Mouse (Mus musculus) urinary bladder, postnatal 25 days (tissue): ENCODE data around the gene Fam169b.
A peak's percentile ranks its signal among the peaks of the same experiment; 100 is the strongest.
"Not testable (repeated sequence)": the region's sequence is repeated elsewhere in the genome, so short reads cannot be mapped to it uniquely, and the experiment has no call there.

Experiments used
- DNase-seq: peaks from one replicate; pipeline ENCODE4 v3.0.0; 2022; ENCODE audit warnings: low spot score

Gene Fam169b

DNA sequence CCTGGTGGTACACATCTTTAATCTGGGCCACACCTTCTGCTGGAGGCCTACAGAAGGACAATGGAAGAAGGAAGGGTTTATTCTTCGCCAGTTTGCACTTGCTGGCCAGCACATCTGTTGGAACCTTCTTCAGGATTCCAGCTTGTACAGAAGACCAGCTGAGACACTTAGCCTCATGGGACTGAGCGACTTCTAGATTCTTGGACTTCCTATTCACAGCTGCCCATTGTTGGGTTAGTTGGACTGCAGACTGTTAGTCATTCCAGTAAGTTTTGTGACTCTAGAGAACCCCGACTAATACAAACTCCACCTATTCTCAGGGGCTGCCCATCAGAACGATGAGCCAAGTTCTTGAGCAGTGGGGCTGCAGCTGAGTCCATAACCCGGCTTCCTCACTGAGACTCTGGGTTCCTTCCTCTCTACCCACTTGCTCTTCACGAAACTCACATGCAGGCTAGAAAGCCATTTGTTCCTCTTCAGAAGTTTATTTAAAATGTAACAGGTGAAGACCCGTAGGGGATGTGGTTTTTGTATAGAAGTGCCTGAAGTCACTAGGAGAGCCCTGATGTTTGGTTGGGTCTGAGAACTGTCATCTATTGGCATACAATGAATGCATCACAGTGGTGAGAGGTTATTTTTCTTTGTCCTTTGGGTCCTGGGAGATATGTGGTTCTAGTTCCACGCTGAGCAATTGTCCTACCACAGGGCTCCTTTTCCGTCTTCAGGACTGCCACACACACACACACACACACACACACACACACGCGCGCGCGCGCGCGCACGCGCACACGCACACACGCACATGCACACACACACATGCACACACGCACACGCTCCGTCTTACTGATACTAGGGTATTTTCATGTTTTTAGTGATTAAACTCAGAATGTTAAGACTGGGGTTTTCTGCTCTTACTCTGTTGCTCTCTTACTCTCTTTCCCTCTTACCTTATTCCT is 13.2 kb downstream of the Fam169b start:
- no peak for DNase-seq

DNA sequence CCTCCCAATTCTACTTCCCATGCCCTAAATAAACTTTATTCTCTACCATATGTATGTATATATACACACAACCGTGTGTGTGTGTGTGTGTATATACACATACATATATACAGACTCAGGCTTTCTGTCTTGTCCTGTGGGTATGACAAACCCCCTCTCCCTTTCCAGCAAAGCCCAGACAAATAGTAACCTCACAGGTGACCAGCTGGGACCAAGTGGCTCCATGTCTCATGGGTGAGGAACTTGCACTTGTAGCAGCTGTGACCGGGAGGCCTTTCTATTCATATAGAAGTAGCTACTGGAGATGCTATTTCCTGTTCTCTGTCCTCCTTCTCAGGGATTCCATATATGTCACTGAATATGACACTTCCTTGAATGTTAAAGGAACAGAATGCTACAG is 13.9 kb downstream of the Fam169b start:
- no peak for DNase-seq

DNA sequence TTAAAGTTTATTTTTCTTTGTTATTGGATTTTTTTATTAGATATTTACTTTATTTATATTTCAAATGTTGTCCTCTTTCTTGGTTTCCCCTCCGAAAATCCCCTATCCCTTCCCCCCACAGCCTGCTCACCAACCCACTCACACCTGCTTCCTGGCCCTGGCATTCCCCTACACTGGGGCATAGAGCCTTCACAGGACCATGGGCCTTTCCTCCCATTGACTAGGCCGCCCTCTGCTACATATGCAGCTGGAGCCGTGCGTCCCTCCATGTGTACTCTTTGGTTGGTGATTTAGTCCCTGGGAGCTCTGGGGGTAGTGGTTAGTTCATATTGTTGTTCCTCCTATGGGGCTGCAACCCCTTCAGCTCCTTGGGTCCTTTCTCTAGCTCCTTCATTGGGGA is 14.4 kb downstream of the Fam169b start:
- DNase-seq: not testable (repeated sequence)

DNA sequence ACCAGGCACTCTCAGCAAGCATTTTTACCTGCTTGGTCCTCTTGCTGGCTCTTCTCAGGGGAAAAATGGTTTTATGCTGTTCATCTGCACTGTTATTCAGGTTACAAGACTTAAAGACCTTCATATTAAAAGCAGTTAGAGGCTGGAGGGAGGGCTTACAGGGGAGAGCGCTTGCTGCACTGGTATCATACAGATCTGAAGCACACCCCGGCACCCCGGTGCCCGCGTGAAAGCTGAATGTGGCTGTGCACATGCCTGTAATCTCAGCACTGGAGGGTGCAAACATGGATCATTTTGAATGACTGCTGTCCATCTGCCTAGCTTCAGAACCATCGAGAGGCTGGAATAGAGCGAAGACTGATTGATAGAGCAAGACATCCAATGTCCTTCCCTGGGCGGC is 15.4 kb downstream of the Fam169b start:
- DNase-seq: no peak

DNA sequence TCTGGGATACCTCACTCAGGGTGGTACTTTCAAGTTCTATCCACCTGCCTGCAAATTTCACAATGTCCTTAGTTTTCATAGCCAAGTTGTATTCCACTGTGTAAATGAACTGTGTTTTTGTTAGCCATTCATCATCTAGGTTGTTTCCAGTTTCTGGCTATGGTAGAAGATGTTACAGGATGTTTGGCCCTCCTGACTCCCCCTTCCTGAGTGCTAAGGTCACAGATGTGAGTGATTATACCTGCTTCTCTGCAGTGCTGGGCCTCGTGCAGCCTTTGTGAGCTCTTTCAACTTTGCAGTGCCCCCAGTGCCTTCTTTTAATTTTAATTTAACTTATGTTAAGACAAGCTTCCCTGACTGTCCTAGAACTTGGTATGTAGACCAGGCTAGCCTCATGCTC is 18.0 kb downstream of the Fam169b start:
- no peak for DNase-seq

DNA sequence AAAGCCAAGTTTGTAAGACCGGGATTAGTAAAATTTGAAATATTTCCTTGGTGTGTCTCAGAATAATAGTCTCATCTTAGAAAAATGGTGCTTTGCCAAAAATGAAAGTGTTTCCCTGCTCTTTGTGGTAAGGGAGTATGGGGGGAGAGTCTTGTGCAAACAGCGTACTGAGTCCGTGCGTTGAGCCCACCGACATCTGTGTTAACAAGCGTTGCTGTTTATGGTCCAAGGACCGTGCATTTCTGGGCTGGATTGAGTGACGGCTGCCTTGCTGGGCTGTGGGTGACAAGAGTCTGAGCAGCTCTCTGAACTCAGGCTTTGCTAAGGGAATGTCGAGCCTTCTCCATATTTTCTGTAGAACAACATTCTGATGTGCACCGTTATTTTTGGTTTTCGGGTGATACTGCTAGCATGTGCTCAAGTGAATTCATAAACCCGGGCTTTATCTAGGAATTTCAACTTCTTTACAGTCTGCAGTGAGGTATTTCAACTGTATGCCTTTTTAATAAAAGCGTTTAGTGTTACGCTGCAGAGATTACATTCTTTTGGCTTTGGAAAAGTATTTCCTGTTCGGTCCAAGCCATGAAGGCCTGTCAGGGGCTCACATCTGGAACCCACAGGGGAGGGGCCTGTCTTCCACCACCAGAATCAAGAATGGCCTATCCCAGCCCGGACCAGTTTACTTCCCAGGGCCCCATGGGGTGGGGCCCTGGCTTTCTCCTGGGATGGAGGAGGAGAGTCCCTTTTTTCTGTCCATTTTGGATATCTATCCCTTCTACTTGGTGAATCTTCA is 20.6 kb downstream of the Fam169b start:
- no peak for DNase-seq

DNA sequence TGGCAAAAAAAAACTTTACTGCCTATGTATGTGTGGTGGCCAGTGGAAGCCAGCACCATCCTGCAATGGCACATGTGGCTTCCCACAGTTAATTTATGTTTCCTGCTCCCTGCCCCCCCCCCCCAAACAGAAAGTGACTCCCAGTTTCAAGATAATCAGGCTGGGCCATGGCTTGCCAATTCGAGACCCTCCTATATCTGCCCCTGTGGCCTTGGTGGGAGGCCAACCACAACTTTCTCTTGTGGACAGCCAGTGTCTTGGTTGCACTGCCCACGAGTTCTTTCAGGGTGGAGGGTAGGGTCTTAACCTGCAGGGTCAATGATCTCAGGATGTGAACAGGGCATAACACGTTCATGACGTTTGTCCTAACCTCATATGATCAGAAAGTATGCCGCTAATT is 22.8 kb downstream of the Fam169b start:
- no peak for DNase-seq

DNA sequence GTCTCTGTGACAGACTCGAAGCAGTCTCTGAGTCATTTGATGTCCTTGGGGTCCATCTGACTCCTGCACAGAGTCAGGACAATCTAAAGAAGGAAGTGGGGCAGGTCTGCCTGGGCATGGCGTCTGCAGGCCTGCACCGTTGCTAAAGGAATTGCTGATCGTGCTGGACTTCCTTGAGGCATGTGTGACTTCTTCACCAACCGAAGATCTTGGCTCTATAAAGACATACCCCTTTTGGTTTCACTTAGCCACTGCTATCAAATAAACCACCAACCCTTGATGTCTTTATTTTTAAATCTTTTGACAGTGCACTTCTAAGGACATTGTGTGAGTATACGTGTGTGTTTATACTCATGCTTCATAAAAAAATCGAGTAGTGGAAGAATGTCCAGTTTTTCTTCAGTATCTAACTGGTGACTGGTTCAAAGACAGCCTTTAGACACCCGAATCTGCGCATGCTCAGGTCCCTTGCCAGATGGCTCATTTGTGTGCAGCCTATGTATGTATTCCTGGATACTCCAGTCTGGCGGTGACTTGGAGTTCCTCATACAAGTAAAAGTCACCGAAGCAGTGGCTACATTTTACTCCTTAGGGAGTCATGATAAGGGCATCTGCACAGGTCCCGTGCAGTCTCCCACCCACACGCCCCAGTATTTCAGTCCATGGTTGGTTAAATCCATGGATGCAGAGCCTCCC is 24.9 kb downstream of the Fam169b start:
- no peak for DNase-seq

DNA sequence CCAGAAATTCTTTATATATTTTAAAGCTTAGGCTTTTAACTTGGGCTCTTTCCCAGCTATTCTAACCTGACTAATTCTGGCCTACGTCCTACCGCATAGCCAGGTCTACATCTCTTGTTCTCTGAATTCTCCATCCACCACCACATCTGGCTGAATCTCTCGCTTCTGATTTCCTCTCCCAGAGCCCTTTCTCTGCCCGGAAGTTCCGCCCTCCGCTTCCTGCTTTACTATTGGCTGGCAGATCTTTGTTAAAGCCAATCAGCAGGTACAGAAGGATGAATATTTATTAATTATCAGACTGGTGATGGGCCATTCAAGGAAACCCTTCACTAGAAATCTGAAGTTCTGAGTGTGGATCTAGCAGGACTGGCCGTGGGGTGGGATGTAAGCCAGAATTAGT is 27.5 kb downstream of the Fam169b start:
- DNase-seq: no peak

DNA sequence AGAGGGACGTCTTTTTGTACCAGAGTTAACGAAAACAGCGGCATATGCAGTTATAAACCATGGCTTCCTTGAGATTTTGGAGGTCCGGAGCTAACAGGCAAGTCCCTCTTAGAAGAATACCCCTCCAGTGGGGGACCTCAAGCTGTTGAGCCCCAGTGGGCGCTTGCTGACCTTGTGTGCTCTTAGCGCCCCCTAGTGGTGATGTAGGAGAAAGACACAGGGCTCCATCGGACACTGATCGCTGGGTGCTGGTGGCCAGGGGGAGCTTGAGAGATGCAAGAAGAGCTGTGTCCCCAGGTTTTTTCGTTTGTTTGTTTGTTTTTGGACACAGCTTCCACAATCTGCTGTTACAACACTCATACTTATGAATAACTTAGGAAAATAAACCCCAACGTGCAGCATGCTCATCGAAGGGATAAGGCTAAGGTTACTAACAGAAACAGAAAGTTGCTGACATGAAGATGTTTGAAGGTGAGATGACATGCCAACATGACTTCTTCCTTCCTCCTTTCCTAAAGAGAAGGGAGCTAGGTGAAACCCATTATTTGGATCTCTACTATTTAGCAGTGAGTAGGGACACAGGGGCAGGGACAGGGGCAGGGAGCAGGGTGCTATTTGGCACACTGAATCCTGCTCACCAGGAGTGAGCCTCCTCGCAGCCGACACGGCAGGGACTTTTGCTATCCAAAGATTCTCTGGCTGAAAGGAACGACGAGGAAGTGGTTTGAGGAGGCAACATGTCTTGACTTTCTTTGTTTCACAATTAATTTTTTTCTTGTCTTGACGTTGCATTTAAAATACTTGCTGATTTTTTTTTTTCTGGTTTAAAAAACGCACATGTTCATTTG is 29.2 kb downstream of the Fam169b start:
- DNase-seq: peak; percentile 72

DNA sequence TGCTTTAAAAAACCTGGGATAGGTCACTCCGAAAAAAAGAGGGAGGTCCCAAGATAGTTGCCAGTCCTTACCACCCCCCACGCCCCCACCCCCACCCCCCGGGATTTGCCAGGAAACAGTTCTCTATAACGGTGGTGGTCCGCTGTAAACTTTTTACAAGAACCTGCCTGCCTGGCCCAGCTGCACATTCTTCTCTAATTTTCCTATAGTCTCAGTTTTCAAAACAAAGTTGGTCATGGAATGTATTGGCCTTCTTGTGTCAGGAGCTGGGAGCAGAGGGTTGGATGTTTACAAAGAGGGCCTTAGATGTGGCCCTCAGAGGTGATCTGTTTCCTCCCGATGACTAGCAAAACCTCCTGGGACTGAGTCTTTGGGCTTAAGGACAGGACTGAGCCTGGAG is 30.0 kb downstream of the Fam169b start:
- DNase-seq: no peak

DNA sequence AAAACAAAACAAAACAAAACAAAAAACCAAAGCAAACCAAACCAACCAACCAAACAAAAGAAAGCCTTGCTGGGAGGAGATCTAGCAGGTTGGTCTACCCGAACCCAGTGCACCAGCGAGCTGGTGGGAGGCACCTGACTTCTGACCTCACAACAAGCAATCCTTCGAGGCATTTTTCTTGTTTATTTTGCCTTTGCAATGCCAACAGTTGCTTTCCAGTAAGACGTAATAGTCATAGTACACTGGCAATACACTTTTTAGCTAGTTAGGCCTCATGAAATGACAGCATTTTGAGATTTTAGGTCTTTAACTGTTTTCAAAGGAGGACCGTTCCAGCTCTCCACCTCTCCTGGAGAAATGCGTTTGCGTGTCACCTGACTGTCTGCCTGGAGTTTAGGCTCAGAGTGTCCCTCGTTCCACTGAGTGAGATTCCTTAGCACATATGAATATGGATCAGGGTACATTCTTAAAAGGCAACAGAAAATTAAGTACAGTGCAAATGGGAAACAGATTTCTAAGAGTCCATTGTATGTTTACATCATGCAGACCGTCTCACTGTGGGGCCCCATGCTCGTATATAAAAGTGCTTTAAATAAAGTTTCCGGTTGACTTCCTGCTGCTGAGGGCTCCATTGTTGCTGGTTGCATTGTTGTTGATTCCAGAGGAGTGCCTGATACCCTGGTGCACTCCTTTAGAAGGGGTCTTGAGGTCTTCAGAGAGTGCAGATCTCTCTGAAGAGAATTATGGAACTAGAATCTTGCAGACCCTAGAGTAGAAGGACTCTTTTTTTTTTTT is 32.3 kb downstream of the Fam169b start:
- no peak for DNase-seq

DNA sequence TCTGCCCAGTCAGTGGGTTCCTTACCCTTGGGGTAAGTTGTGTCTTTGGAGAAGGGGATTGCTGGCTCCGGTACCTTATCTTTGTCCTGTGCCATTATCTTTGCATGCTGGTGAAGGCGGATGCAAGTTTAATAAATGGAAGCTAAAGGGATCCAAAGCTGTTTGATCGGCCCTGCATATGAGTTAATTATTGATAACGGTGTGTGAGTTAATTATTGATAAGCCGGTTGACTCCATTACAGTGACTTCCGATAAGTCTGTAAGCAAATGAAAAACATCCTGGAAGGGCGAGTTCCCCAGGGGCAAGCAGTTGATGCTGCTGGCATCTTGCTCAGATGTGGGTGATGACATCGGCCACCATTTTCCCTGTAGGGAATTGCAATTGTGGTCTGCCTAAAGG is 33.1 kb downstream of the Fam169b start:
- DNase-seq: no peak

DNA sequence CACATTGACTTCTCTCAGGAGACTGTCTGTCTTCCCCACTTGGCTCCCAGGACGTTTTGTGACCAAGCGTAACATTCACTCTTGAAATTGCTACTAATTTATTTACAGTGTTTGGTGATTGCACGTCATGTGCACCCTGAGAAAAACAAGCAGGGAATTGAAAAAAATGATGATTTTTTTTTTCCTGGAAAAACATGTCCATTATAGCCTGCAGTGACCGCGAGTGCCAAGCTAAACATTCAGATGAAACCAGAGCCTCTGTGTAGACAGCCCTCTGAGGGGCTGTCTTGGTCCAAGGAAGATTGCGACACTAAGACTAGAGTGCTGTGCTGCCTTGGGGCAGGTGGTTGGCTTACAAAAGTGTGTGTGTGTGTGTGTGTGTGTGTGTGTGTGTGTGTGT is 37.8 kb downstream of the Fam169b start:
- DNase-seq: no peak

DNA sequence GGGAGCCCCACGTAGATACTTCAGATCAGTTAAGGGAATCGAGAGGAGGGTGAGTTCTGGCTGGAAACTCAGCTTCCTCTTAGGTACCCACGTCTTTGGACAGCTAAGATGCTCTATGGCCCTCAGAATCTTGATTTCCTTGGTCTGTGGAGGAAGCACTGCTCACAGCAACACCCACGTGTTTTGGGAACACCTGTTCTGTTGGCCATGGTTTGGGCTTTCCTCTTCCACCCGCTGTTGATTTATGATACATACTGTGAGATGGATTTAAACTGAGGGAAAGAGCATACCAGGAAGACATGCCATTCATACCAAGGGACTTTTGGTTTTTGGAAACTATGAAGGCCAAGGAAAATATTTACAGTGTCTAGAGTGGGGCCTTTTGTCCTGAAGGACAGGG is 38.8 kb downstream of the Fam169b start:
- no peak for DNase-seq

DNA sequence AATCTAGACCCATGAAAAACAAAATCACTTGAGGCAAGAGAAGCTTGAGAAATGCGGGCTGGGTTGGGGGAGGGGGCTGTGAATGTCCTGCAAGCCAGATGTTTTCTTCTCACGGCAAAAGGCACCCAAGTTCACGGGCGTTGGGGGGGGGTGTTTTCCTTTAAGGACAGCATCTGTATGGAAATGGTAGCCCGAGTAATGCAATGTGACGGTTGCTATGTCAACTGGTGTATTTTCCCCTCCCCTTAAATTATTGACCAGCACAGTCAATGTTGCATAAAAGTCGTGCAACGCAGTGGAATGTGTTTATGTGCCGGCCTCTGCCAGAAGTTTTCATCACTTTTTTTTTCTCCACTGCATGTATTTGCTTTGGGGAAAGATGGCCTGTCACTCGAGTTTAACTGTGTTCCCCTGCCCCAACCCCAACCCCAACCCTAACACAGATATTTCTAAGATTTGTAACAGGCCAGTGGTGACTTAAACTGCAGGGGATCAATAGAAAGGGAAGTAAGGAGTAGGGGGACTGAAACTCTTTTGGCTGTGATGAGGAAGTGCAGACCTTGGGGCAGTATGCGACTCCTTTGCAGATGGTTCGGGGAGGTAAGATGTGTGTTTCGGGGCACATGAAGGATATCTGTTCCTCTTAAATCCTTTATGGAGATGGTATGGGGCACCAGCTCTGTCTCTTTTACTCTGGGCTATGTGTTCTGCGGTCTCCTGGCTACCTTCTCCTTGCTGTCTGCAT is 39.6 kb downstream of the Fam169b start:
- no peak for DNase-seq

DNA sequence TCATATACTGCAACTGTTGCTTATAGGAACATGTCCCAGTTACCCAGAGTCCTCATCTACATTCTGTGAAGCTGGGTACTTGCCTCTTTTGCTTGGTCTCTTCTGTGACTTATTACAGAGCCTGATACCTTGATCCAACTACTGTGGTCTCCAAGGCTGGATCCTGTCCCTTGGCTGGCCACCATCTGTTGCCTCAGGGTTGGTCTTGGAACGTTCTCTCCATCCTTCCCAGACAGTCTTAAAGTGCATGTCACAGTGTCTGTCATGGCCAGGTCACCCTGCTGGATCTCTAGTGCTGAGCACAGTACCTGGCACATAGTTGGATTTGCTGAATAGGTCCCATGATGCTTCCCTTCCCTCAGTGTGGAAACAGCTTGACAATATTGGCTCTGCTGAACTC is 40.6 kb downstream of the Fam169b start:
- no peak for DNase-seq

DNA sequence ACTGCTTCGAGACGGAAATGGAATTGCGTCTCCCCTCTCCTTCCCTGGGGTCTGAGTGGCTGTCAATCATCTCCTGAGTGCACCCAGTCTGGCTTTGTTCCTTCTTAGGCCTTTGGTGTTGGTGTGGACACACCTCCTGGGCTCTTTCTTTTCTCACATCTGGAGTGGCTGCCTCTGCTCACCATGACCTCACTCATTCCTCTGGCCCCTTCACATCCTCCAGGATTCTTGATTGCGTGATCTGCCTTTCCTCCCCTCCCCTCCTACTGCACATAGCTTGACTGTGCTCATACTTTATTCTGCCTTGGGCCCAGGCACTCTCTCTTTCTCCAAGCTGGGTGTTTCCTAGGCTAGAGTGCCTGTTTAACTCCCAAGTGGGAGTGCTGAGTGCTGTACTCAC is 41.4 kb downstream of the Fam169b start:
- no peak for DNase-seq

DNA sequence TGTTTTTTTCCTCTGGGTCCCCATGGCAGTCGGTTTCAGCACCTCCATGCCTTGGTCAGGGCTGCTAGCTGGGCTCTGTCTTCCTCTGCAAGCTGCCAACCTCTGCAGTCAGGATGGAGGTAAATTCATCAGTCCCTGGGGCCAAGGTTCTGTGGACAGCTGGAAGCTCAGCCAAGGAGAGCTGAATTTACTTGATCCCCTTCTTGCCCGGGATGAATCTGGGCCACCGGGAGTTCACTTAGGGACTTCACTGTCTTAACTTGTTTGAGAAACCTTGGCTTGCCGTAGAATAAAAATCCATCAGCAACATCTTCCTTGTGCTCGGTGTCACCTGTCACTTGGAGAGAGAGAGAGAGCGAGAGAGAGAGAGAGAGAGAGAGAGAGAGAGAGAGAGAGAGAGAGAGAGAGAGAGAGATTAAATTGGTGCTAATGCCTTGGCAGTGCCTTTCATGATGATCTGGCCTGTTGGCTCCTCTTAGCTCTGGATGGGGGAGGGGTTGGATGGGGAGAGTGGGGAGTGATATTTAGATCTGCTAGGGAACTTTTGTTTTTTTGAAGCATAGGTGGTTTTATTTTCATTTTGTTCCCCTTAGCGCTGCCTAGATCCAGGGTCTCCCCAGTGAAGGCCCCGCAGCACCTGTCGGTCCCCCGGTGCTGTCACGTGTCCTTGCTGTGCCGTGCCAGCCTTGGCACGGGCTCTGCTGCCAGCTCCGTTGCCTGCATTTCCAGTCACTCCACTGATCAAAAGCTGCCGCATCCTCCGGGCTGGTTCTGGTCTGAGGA is 44.6 kb downstream of the Fam169b start:
- no peak for DNase-seq
